Mouse (Mus musculus) c-Kit-positive CD71-negative TER-119-negative erythroid progenitor cells, embryonic 14.5 days (primary cell): ENCODE measurements around the gene Xpc.
A peak's percentile ranks its signal among the peaks of the same experiment; 100 is the strongest.

ENCODE experiments used
- DNase-seq: peaks from one replicate; pipeline ENCODE4 v3.0.0-alpha.2; 2013; ENCODE audit warnings: low read depth

Xpc gene

GRCm38 (mm10) chr6:91515545-91516449 lies at the start of gene Xpc, which contains the start of gene Lsm3:
Xpc (minus strand) TSS chr6:91515888.
Lsm3 (plus strand) TSS chr6:91515928.
- DNase-seq, result peak; percentile 93

GRCm38 (mm10) chr6:91563031-91563430 lies 47.3 kb upstream of the Xpc start:
- DNase-seq, result no peak

- no peak for DNase-seq
These were observed 44.5 kb upstream of the Xpc start for GRCm38 (mm10) chr6:91560186-91560585.

GRCm38 (mm10) chr6:91559371-91559770 lies 43.7 kb upstream of the Xpc start:
- no peak for DNase-seq

GRCm38 (mm10) chr6:91558565-91558964 lies 42.9 kb upstream of the Xpc start:
- no peak for DNase-seq

GRCm38 (mm10) chr6:91552693-91553092 lies 37.0 kb upstream of the Xpc start:
- DNase-seq, result no peak

- no peak for DNase-seq
These were observed 36.0 kb upstream of the Xpc start for GRCm38 (mm10) chr6:91551671-91552070.

GRCm38 (mm10) chr6:91549621-91550020 lies 33.9 kb upstream of the Xpc start:
- no peak for DNase-seq

GRCm38 (mm10) chr6:91547313-91547712 lies 31.6 kb upstream of the Xpc start:
- DNase-seq, result no peak

GRCm38 (mm10) chr6:91546241-91546884 lies 30.7 kb upstream of the Xpc start:
- DNase-seq, result no peak

- DNase-seq, result no peak
These were observed 27.4 kb upstream of the Xpc start for GRCm38 (mm10) chr6:91543056-91543455.

- DNase-seq, result no peak
These were observed 25.6 kb upstream of the Xpc start for GRCm38 (mm10) chr6:91541276-91541675.

- DNase-seq, result no peak
These were observed 20.5 kb upstream of the Xpc start for GRCm38 (mm10) chr6:91536047-91536765.

- no peak for DNase-seq
These were observed 19.5 kb upstream of the Xpc start for GRCm38 (mm10) chr6:91535231-91535630.

GRCm38 (mm10) chr6:91534268-91534667 lies 18.6 kb upstream of the Xpc start:
- no peak for DNase-seq

- DNase-seq, result no peak
These were observed 18.1 kb upstream of the Xpc start for GRCm38 (mm10) chr6:91533771-91534170.

GRCm38 (mm10) chr6:91533359-91533758 lies 17.7 kb upstream of the Xpc start:
- no peak for DNase-seq

GRCm38 (mm10) chr6:91532661-91533060 lies 17.0 kb upstream of the Xpc start:
- no peak for DNase-seq

GRCm38 (mm10) chr6:91531276-91531675 lies 15.6 kb upstream of the Xpc start:
- DNase-seq, result no peak

GRCm38 (mm10) chr6:91530673-91531072 lies 15.0 kb upstream of the Xpc start:
- DNase-seq, result no peak

- DNase-seq, result no peak
These were observed 12.6 kb upstream of the Xpc start for GRCm38 (mm10) chr6:91528265-91528664.

- DNase-seq, result no peak
These were observed 11.7 kb upstream of the Xpc start for GRCm38 (mm10) chr6:91527227-91527860.
